Mouse (Mus musculus) forebrain, embryonic 15.5 days (tissue): Measurements from ENCODE around the gene Dcst1. TPM values are rescaled to one million over a fixed set of nuclear protein-coding genes. Genes with fewer than 3 reads are reported as not detected.

Source experiments
- ATAC-seq: fragments of 200-750 bp; cut with Nextera tagmentation; replicated peaks from 2 replicates; pipeline ENCODE4 v1.8.0; 2017; ENCODE audit warnings: mild to moderate bottlenecking, moderate TSS enrichment, moderate library complexity
- H3K27ac ChIP-seq: fragments of 300-500 bp; sonication (generic); replicated peaks from 2 replicates; pipeline ENCODE4 v1.5.1; 2015; ENCODE audit warnings: mild to moderate bottlenecking, inconsistent platforms
- H3K27me3 ChIP-seq: fragments of 300-500 bp; sonication (generic); 2 replicates; pipeline ENCODE4 v1.6.1; 2015; ENCODE audit warnings: inconsistent platforms
- H3K36me3 ChIP-seq: fragments of 300-500 bp; sonication (generic); 2 replicates; pipeline ENCODE4 v1.6.1; 2015; ENCODE audit warnings: mild to moderate bottlenecking, inconsistent platforms
- H3K4me1 ChIP-seq: fragments of 300-500 bp; sonication (generic); 2 replicates; pipeline ENCODE4 v1.6.1; 2015; ENCODE audit warnings: inconsistent platforms
- H3K4me2 ChIP-seq: fragments of 300-500 bp; sonication (generic); replicated peaks from 2 replicates; pipeline ENCODE4 v1.6.1; 2015; ENCODE audit warnings: mild to moderate bottlenecking, inconsistent platforms
- H3K4me3 ChIP-seq: fragments of 300-500 bp; sonication (generic); 2 replicates; pipeline ENCODE4 v1.5.1; 2015; ENCODE audit warnings: mild to moderate bottlenecking, inconsistent platforms
- H3K9ac ChIP-seq: fragments of 300-500 bp; sonication (generic); replicated peaks from 2 replicates; pipeline ENCODE4 v1.6.1; 2015; ENCODE audit warnings: mild to moderate bottlenecking, inconsistent platforms
- H3K9me3 ChIP-seq: fragments of 300-500 bp; sonication (generic); 2 replicates; pipeline ENCODE4 v1.6.1; 2016; ENCODE audit warnings: inconsistent platforms
- WGBS: fragments of 180-500 bp; shearing (Covaris S2); methylation state at CpG from one replicate; pipeline ENCODE4 v1.1.7; 2015; ENCODE audit warnings: mixed read lengths; 5-methylcytosine and 5-hydroxymethylcytosine counted together
- polyA plus RNA-seq: library from polyadenylated mRNA; unstranded; fragments of >200 nt; fragmentation: Nextera tagmentation; extraction: Ambion mirVana; gene quantifications from 2 replicates; pipeline ENCODE4 v1.2.1, GENCODE M21; 2015

Dcst1 gene
- polyA plus RNA-seq, 1 experiment from 2014 or later = 0.51 TPM

DNA sequence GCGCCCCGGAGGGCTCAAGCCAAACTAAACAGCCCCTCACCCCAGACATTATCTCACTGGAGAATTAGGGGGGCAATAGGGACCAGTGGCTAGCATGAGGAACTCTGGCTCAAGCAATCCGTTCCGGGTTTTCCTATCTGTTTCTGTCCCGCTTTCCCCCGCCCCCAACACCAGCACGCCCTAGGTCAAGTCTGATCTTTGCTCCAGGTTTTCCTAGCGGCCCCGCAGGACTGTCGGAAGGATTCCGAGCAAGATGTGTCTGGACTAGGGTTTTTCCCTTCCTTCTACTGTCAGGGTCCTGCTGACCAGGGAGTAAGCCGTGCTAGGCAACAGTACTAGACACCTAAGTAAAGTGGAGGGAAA lies 29.8 kb upstream of the Dcst1 start:
- ATAC-seq = no peak
- peak overlapping the region; percentile 46 for H3K4me3 ChIP-seq
- no peak overlapping the region for H3K27ac ChIP-seq
- 0 out of 2 replicates have a peak overlapping the region, but pooled peaks have one; percentile 5 for H3K9ac ChIP-seq
- peaks cover 61% of the 10 kb centered on the region for H3K4me1 ChIP-seq
- peak overlapping the region; percentile 94 for H3K4me2 ChIP-seq
- 0 out of 2 replicates have a peak, but pooled peaks cover 1% of the 10 kb centered on the region for H3K36me3 ChIP-seq
- no peaks in the 10 kb centered on the region for H3K9me3 ChIP-seq
- WGBS = under 1% methylated on average over 11 of the region's 12 CpGs
- H3K27me3 ChIP-seq = peaks cover 5% of the 10 kb centered on the region; the same call in 1 of the 2 replicates

DNA sequence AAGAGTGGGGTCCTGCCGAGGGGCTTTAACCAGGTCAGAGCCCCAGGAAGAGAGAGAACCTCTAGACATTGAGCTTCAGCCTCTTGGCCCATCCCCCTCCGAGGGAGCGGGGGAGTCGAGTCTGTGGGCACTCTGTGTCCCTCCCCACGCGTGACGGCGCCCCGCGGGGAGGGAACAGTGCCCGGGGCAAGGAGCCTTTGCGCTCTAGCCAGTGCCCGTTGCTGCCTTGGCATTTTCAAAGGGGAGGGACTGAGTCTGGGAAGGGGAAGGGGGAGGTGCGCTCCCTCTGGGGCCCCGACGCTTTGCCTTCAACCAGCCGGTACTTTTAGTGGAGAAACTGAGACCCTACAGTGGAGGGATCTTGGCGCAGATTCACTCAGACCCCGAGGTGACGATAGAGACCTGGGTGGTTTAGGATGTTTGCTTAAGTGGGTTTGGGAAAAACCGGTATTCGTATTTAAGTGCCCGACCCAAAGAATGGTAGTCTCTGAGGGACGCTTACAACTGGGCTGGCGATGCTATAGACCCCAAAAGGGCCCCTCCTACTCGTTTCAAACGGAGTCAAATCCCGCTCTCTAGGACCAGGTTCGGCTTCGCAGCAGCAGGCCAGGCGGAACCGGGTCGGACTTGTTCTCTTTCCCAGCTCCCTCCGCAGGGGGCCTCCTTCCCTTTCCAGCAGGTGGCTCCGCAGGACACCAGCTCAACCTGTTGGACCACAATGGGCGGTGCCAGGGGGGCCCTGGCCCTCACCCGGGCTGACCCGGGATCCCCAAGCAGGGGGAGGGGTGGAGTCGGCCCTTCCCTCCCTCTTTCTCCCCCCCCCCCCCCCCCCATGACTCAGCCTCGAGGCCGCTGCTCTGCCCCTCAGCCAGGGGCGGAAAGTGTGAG lies 29.2 kb upstream of the Dcst1 start, which contains the start of gene Zbtb7b:
Zbtb7b (minus strand) TSS at position 771 of the 888 bp plus-strand sequence.
- Histone ChIP-seq H3K27ac (peak within 1 kb of the TSS; percentile 64), H3K4me1 (peaks cover 61% of the 10 kb centered on the region), H3K27me3 (peaks cover 5% of the 10 kb centered on the region; the same call in 1 of the 2 replicates), H3K9ac (peak within 1 kb of the TSS; percentile 42), H3K4me2 (peak within 1 kb of the TSS; percentile 94), H3K4me3 (peak within 1 kb of the TSS; percentile 46), H3K9me3 (no peaks in the 10 kb centered on the region), H3K36me3 (no peaks in the 10 kb centered on the region)
- ATAC-seq = peak; percentile 45
- WGBS = 0% methylated on average over 39 of the region's 42 CpGs

DNA sequence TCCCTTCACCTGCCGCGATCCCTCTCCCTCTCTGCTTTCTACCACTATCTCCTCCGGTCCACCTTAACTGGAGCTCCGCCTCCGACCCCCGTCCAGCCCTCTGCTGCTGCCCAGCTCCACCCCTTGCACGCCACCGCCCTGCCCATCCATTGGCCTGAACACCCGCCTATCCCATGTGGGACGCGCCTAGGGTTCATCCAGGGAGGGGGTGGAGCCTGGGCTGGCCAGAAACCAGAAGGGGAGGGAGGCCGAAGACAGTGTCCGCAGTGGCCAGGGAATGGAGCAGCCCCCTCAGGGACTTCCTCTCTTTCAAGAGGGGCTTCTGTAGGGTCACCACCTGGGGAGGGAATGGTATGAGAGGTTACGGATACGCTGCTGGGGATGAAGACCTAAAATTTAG lies 28.6 kb upstream of the Dcst1 start:
- H3K4me3 ChIP-seq = peak overlapping the region; percentile 46
- peaks cover 5% of the 10 kb centered on the region; the same call in 1 of the 2 replicates for H3K27me3 ChIP-seq
- ATAC-seq = peak; percentile 92
- H3K4me1 ChIP-seq = peaks cover 61% of the 10 kb centered on the region
- H3K9me3 ChIP-seq = no peaks in the 10 kb centered on the region
- H3K36me3 ChIP-seq = no peaks in the 10 kb centered on the region
- peak overlapping the region; percentile 94 for H3K4me2 ChIP-seq
- H3K9ac ChIP-seq = peak overlapping the region; percentile 42
- 0% methylated on average over 15 of the region's 15 CpGs for WGBS
- peak overlapping the region; percentile 64 for H3K27ac ChIP-seq

DNA sequence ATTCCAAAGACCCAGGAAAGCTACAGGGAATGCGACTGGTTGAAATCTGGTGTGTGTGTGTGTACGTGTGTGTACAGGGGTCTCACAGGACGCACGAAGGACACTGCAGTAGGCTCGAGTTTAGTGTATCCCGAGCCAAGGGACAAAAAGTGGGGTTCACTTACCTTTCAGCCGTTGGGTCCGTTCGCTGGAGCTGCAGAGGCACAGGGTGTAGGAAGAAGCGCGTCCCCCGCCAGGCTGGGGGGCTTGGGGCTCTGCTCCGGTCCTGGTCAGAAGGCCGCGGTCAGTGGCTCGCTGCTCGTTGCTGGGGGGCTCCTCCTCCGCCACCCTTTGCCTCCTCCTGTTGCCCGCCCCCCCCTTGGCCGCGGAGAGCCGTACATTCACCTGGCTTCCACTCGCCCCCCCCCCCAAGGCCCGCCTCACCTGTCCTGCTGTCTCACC lies 27.8 kb upstream of the Dcst1 start:
- no peak for ATAC-seq
- Histone ChIP-seq H3K9ac (0 out of 2 replicates have a peak overlapping the region, but pooled peaks have one; percentile 48), H3K4me2 (peak overlapping the region; percentile 94), H3K4me1 (peaks cover 68% of the 10 kb centered on the region), H3K4me3 (peak overlapping the region; percentile 46), H3K27me3 (peaks cover 5% of the 10 kb centered on the region; the same call in 1 of the 2 replicates), H3K9me3 (no peaks in the 10 kb centered on the region), H3K27ac (no peak overlapping the region), H3K36me3 (no peaks in the 10 kb centered on the region)
- under 1% methylated on average over 21 of the region's 24 CpGs for WGBS

DNA sequence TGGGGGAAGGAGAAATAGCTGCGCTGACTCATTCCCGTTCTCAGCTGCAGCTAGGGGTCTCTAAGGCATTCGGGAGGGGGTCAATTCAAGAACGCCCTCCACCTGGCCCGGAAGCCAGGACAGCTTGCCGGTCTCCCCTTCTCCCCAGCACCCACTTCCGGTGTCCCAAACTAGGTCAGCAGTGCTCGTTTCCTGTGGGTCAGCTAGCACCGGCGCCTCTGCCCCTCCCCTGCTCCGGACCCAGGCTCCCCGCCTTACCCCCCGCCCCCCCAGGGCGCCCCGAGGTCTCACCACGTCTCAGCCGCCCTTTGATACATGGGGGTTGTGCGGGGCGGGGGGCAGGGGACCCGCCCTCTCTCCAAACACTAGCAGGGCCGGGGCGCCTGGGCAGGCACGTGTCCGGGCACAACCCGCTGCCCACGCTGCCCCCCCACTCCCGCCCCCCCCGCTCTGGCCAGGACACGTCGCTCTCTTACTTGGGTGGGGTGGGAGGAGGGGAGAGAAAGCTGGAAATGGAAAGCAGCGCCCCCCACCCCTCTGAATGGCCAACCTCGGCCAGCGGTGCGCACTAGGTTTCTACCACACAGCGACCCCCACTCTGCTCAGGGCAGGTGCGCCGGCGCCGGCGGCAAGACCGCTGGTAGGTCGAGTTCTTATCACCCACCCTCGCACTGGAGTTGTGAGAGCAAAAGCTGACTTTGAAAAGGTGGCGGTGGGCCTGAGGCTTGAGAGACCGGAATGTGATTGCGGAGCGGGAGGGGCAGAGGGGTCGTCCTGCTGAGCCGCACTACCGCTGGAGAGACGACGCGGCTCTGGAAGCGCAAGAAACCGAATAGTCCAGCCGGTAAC lies 26.8 kb upstream of the Dcst1 start:
- Histone ChIP-seq H3K27me3 (peaks cover 5% of the 10 kb centered on the region; the same call in 1 of the 2 replicates), H3K4me1 (peaks cover 72% of the 10 kb centered on the region), H3K9me3 (no peaks in the 10 kb centered on the region), H3K36me3 (no peaks in the 10 kb centered on the region), H3K27ac (no peak overlapping the region), H3K9ac (peak overlapping the region; percentile 48), H3K4me2 (peak overlapping the region; percentile 94), H3K4me3 (peak overlapping the region; percentile 46)
- 1% methylated on average over 55 of the region's 56 CpGs for WGBS
- ATAC-seq = no peak

DNA sequence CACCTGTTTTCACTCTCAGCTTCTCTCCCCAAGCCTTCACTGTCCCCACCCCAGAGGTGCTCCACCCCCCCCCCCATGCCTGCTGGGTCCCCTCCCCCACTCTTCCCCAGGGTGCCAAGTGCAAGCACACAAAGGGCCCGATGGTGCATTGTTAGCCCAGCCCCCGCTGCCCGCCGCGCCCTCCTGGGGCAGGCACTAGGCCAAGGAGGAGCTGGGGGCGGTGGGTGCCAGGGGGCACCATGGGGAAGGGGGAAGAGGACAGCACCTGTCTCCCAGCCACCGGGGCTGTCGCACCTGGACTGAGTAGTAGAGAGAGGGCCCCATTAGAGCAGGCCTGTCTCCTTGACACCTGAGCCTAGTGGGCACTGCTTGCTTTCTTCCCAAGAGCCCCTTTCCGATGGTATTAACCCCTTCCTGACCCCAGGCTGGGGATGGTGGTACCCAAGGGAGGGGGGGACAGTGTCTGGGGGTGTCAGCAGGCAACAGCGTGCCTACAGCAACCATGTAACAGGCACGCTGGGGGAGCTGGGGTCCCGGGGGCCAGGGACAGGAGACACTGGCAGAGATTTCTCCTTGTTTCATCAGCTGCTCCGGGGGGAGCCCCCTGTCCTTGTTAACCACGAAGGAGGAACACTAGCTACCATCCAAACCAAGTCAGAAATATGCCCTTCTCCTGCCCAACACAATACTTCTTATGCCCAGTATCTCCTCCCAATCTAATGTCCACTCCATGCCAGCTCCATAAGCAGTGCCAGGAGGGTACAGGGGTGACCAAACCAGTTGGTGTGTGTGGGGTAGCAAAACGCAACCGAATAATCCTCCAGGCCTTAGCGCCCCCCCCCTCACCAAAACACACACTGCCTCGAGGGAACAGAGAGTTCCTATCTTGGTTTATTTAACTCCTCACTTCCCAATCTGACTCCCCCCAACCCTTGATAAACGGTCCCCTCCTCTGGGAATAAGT lies 25.9 kb upstream of the Dcst1 start:
- peaks cover 2% of the 10 kb centered on the region; the same call in 1 of the 2 replicates for H3K27me3 ChIP-seq
- peak overlapping the region; percentile 94 for H3K4me2 ChIP-seq
- H3K9ac ChIP-seq = 0 out of 2 replicates have a peak overlapping the region, but pooled peaks have one; percentile 48
- ATAC-seq = no peak
- WGBS = 8% methylated on average over 16 of the region's 19 CpGs
- H3K27ac ChIP-seq = no peak overlapping the region
- no peaks in the 10 kb centered on the region for H3K36me3 ChIP-seq
- peaks cover 64% of the 10 kb centered on the region for H3K4me1 ChIP-seq
- H3K9me3 ChIP-seq = no peaks in the 10 kb centered on the region
- peak overlapping the region; percentile 46 for H3K4me3 ChIP-seq

DNA sequence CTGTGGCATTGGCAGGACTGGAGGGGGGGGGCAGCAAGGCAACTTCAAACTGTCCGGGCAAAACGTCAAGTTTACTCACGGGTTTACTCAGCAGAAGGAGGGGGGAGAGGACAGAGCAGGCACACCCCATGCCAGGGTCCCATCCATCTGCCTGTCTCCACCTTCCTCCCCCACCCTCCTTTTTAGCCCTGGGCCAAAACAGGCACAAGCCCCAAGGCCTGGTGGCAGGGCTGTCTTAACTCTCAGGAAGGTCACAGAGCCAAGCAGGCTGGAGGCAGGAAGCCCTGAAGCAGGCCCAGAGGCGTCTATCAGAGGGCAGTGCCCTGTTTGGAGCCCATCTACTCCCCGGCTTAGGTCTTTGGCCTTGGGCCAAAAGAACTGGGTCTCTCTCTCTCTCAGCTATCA lies 25.1 kb upstream of the Dcst1 start:
- Histone ChIP-seq H3K9me3 (no peaks in the 10 kb centered on the region), H3K4me2 (no peak overlapping the region), H3K4me1 (peaks cover 57% of the 10 kb centered on the region), H3K27ac (no peak overlapping the region), H3K4me3 (no peak overlapping the region), H3K36me3 (no peaks in the 10 kb centered on the region), H3K27me3 (no peaks in the 10 kb centered on the region; the same call in 1 of the 2 replicates), H3K9ac (no peak overlapping the region)
- no peak for ATAC-seq
- WGBS = 38% methylated on average over 5 of the region's 5 CpGs

DNA sequence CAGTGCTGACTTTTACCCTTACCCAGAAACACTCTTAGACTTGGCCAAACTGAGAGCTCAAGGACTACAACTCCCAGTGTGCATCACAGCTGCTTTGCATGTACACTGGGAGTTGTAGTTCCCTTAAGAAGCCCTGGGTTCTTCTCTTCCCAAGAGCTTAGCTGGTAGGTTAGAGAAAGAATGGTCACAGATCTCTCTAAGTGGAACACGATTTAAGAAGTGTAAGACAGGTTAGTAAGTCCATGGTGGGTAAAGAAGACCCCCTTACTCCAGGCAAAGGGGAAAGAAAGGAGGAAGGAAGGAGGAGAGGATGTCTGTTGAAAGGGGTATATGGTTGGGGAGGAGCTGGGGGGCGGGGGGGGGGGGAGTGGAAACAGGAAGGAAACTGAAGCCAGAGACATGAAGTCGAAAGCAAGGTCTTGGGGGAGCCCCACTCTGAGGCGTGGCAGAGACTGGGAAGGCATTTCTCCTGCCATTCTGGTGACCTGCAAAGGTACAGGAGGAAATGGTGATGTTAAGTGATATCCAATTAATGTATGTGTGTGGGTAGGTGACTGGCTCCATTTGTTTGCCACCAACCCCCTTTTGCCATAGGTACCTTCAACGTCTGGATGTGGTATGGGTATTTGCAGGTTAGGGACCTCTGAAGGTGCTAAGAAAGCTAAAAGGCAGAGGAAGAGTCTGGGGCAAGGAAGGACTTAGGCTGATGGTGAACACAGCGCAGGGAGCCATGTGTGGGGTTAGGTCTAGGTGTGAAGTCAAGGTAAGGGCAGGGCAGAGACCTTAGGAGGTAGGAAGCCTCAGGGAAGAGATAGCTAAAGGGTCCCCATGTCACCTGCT lies 24.1 kb upstream of the Dcst1 start:
- WGBS = 74% methylated on average over 5 of the region's 6 CpGs
- no peak overlapping the region for H3K4me3 ChIP-seq
- H3K9ac ChIP-seq = no peak overlapping the region
- H3K36me3 ChIP-seq = no peaks in the 10 kb centered on the region
- no peak overlapping the region for H3K27ac ChIP-seq
- peaks cover 47% of the 10 kb centered on the region for H3K4me1 ChIP-seq
- peak; percentile 47 for ATAC-seq
- no peak overlapping the region for H3K4me2 ChIP-seq
- H3K27me3 ChIP-seq = no peaks in the 10 kb centered on the region; the same call in 1 of the 2 replicates
- no peaks in the 10 kb centered on the region for H3K9me3 ChIP-seq

DNA sequence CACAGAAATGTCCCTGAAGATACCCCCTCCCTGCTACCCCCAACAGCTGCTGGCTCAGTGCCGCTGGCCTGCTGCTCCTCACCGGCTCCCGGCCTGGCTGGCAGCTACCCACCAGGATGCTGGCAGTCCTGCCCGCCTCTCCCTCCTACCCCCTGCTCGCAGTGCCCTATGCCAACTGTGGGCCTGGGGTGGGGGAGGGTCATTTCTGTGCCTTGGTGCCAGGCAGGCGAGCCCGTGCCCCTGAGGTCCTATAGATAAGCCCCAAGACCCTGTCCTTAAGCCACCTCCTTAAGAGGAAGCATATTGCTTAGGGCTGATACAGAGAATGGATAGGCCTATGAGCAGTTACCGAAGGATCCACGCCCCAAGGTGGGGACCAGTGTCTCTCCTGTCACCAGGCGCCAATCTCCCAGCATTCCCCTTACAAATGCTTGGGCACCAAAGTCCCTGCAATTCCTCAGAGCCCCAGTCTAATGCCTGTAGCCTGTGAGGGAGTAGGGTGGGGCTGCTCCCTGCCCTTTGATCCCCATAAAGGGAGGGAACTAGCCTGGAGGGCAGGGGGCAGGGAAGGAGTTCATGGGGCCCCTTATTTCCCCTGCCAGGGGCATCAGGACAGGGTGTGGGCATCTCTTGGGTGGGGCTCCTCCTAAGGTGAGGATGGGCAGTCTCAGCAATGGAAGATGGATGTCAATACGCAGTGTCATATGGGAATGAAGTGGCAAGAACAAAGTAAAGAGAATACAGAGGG lies 23.3 kb upstream of the Dcst1 start:
- WGBS = 59% methylated on average over 11 of the region's 11 CpGs
- Histone ChIP-seq H3K4me2 (no peak overlapping the region), H3K9me3 (no peaks in the 10 kb centered on the region), H3K4me1 (peaks cover 41% of the 10 kb centered on the region), H3K27me3 (no peaks in the 10 kb centered on the region; the same call in 1 of the 2 replicates), H3K36me3 (no peaks in the 10 kb centered on the region), H3K27ac (no peak overlapping the region), H3K9ac (no peak overlapping the region), H3K4me3 (no peak overlapping the region)
- peak; percentile 23; the same call in 1 of the 2 replicates for ATAC-seq

DNA sequence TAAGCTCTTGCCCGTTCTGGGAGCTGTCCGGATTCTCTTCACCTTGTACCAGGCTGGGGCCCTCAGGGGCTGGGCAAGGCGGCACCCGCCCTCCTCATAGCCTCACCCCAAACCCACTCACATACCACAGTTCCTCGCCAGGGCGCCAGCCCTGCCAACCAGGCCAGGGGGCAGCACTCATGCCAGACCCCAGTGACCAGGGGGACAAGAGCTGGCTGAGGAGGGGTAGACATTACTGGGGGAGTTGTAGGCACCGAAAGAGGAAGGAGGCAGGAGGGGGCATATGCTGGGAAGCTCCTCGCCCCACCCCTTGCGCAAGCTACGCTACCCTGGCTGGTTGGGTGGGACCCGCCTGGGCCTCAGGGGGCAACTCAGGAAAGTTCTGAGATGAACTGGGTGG lies 22.6 kb upstream of the Dcst1 start:
- ATAC-seq = no peak; the same call in 1 of the 2 replicates
- no peaks in the 10 kb centered on the region; the same call in 1 of the 2 replicates for H3K27me3 ChIP-seq

More for the DNA sequence above, 22.6 kb upstream of the Dcst1 start:
- H3K36me3 ChIP-seq = no peaks in the 10 kb centered on the region
- H3K4me1 ChIP-seq = peaks cover 36% of the 10 kb centered on the region
- no peaks in the 10 kb centered on the region for H3K9me3 ChIP-seq
- H3K4me3 ChIP-seq = no peak overlapping the region
- no peak overlapping the region for H3K27ac ChIP-seq
- 78% methylated on average over 11 of the region's 11 CpGs for WGBS
- no peak overlapping the region for H3K4me2 ChIP-seq
- H3K9ac ChIP-seq = no peak overlapping the region
